Mouse (Mus musculus) spleen, postnatal 0 days (tissue): ENCODE measurements around the gene Kdm5d. TPM values are rescaled to one million over a fixed set of nuclear protein-coding genes. Genes with fewer than 3 reads are reported as not detected.

ENCODE experiments used
- polyA plus RNA-seq: library from polyadenylated mRNA; unstranded; fragments of >200 nt; fragmentation: Nextera tagmentation; extraction: Ambion mirVana; gene quantifications from 2 replicates; pipeline ENCODE4 v1.2.1, GENCODE M21; 2015

The Kdm5d gene
- not detected in 2 replicates for polyA plus RNA-seq

GRCm38 (mm10) chrY:897393-898227, at the start of gene Kdm5d:
Kdm5d (plus strand) TSS chrY:897788.

Other genes with a start within 250 kb of the Kdm5d start
- not detected in 2 replicates for gene Zfy1, start 100.4 kb upstream of the Kdm5d start, polyA plus RNA-seq
- gene Uba1y, start 79.1 kb upstream of the Kdm5d start, polyA plus RNA-seq: not detected in 2 replicates
- not detected in 2 replicates for gene Eif2s3y, start 112.8 kb downstream of the Kdm5d start, polyA plus RNA-seq